Mouse (Mus musculus) myocyte (in vitro differentiated cells): ENCODE results near the gene Kcnd2.

Source experiments
- MYOG ChIP-seq, 3 experiments: IDR thresholded peaks; one replicate each; pipeline ENCODE4 v1.6.1; 2011; ENCODE audit warnings: control low read depth in 2 of 3, low read depth in 2 of 3, mild to moderate bottlenecking in 2 of 3; ENCODE audit not compliant: insufficient read length in 2 of 3, control insufficient read depth in 1 of 3, insufficient read depth in 1 of 3
- POLR2A ChIP-seq: IDR thresholded peaks from one replicate; pipeline ENCODE4 v1.6.1; 2011; ENCODE audit warnings: low read depth, mild to moderate bottlenecking, control low read depth, moderate library complexity; ENCODE audit not compliant: insufficient read length
- USF1 ChIP-seq: IDR thresholded peaks from one replicate; pipeline ENCODE4 v1.6.1; 2011; ENCODE audit warnings: low read depth, mild to moderate bottlenecking, control low read depth, moderate library complexity

GRCm38 (mm10) chr6:21597424-21597823, 382.1 kb downstream of the Kcnd2 start:
- TF ChIP-seq MYOG (IDR thresholded peaks at IDR 0.05; ENCODE audit: control insufficient read depth in 1 of 3, insufficient read depth in 1 of 3, insufficient read length in 2 of 3, low read depth in 2 of 3) (no peak), USF1 (no peak), POLR2A (no peak)
